Mouse (Mus musculus): ENCODE results near the gene Hoxa7. TPM values are rescaled to one million over a fixed set of nuclear protein-coding genes. Genes with fewer than 3 reads are reported as not detected.

Hoxa7 gene
- polyA plus RNA-seq, 1 experiment from 2014 or later: not detected

DNA sequence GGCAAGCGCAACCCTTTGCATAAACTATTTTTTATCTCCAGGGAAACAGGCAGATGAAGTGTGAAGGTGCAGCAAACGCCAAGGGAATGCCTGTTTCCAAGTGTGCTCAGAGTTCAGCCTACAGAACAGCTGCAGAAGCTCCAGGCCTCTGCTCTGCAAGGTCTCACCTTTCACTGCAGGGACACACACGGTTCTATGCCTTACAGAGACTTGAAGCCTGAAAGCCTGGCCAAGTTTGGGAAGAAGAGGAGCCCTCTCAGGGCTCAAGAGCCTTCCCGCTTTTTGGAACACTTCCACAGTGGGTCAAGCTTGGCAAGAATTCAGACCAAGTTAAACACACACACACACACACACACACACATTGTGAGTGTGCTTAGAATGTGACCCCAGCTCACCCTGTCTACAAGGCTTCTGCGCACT, 32.5 kb downstream of the Hoxa7 start:
- Histone ChIP-seq H3K36me3 (no peaks in the 10 kb centered on the region), H3K9me3 (no peaks in the 10 kb centered on the region), H3K4me1 (replicated peaks) (peaks cover 10% of the 10 kb centered on the region), H3K4me3 (replicated peaks) (no peak overlapping the region), H3K27ac (no peak overlapping the region), H3K4me2 (replicated peaks) (no peak overlapping the region), H3K9ac (replicated peaks) (no peak overlapping the region), H3K27me3 (peaks cover 100% of the 10 kb centered on the region)
- 7% methylated on average over 5 of the region's 5 CpGs for WGBS
- ATAC-seq: no peak

GRCm38 (mm10) chr6:52186500-52186899, 35.2 kb downstream of the Hoxa7 start:
- Histone ChIP-seq H3K4me3 (replicated peaks) (no peak overlapping the region), H3K27ac (no peak overlapping the region), H3K9me3 (no peaks in the 10 kb centered on the region), H3K36me3 (no peaks in the 10 kb centered on the region), H3K9ac (replicated peaks) (no peak overlapping the region), H3K4me2 (replicated peaks) (no peak overlapping the region), H3K27me3 (peaks cover 100% of the 10 kb centered on the region), H3K4me1 (replicated peaks) (peaks cover 7% of the 10 kb centered on the region)
- WGBS: 8% methylated on average over 1 of the region's 1 CpGs
- ATAC-seq: no peak

- Histone ChIP-seq H3K4me1 (replicated peaks) (peaks cover under 1% of the 10 kb centered on the region; the same call in 1 of the 2 replicates), H3K9ac (replicated peaks) (no peak overlapping the region), H3K27ac (no peak overlapping the region), H3K4me2 (replicated peaks) (no peak overlapping the region), H3K9me3 (no peaks in the 10 kb centered on the region), H3K36me3 (no peaks in the 10 kb centered on the region), H3K4me3 (replicated peaks) (no peak overlapping the region), H3K27me3 (peaks cover 100% of the 10 kb centered on the region)
- no peak for ATAC-seq
- 9% methylated on average over 3 of the region's 3 CpGs for WGBS
Measured at GRCm38 (mm10) chr6:52185834-52186233, 35.8 kb downstream of the Hoxa7 start.

- no peak for ATAC-seq
- under 1% methylated on average over 19 of the region's 19 CpGs for WGBS
- H3K4me3 ChIP-seq (replicated peaks): no peak overlapping the region
- no peak overlapping the region for H3K4me2 ChIP-seq (replicated peaks)
- no peaks in the 10 kb centered on the region for H3K9me3 ChIP-seq
- no peaks in the 10 kb centered on the region for H3K36me3 ChIP-seq
- peaks cover 100% of the 10 kb centered on the region for H3K27me3 ChIP-seq
- H3K4me1 ChIP-seq (replicated peaks): no peaks in the 10 kb centered on the region
- no peak overlapping the region for H3K9ac ChIP-seq (replicated peaks)
- no peak overlapping the region for H3K27ac ChIP-seq
Measured at GRCm38 (mm10) chr6:52185222-52185621, 36.4 kb downstream of the Hoxa7 start.

DNA sequence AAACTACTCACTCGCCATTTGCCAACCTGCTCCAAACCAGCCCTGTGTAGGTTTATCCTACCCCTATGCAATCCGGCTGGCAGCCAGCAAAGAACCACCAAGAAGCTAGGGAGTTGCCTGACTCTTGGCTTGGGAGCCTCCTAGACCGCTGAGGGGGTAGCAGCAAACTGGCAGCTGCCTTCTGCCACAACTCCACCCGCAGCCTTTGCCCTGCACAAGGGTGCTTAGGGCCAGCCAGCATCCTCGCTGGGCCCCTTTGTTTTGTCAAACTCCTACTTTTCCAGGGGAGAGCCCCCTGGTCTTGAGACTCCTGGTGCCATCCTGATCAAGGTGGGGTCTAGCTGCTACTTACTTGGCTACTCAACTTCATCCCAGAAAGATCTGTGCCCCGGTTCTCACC, 37.0 kb downstream of the Hoxa7 start:
- Histone ChIP-seq H3K36me3 (no peaks in the 10 kb centered on the region), H3K4me3 (replicated peaks) (no peak overlapping the region), H3K4me2 (replicated peaks) (no peak overlapping the region), H3K27me3 (peaks cover 100% of the 10 kb centered on the region), H3K9ac (replicated peaks) (no peak overlapping the region), H3K4me1 (replicated peaks) (no peaks in the 10 kb centered on the region), H3K27ac (no peak overlapping the region), H3K9me3 (no peaks in the 10 kb centered on the region)
- 1% methylated on average over 6 of the region's 6 CpGs for WGBS
- ATAC-seq: no peak

GRCm38 (mm10) chr6:52183311-52184080, 38.2 kb downstream of the Hoxa7 start:
- WGBS: 5% methylated on average over 10 of the region's 10 CpGs
- Histone ChIP-seq H3K27me3 (peaks cover 100% of the 10 kb centered on the region), H3K4me3 (replicated peaks) (no peak overlapping the region), H3K4me2 (replicated peaks) (no peak overlapping the region), H3K4me1 (replicated peaks) (no peaks in the 10 kb centered on the region), H3K9ac (replicated peaks) (no peak overlapping the region), H3K9me3 (no peaks in the 10 kb centered on the region), H3K36me3 (no peaks in the 10 kb centered on the region), H3K27ac (no peak overlapping the region)
- no peak for ATAC-seq

- Histone ChIP-seq H3K4me3 (replicated peaks) (no peak overlapping the region), H3K4me1 (replicated peaks) (no peaks in the 10 kb centered on the region)
- WGBS: 7% methylated on average over 1 of the region's 1 CpGs
Measured at GRCm38 (mm10) chr6:52182793-52183192, 38.9 kb downstream of the Hoxa7 start.

DNA sequence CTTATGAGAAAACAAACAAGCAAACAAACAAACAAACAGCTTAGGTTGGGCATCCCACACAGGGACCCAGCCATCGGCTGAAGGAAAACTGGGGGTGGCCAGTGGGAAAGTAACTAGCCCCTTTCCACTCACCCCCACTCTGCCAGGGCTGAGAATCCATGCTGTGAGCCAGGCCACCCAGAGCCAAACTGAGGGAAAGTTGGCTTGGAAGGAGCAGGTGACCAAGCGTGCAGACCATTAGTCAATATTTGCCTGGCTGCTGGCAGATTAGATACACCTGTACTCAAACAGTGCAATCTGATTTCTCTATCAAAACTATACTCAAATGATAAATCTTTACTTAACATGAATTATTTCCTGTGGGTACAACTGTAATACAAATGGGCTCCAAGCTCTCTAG, 39.6 kb downstream of the Hoxa7 start:
- Histone ChIP-seq H3K9ac (replicated peaks) (no peak overlapping the region), H3K4me2 (replicated peaks) (no peak overlapping the region)
- 9% methylated on average over 2 of the region's 2 CpGs for WGBS

More at GRCm38 (mm10) chr6:52182793-52183192, 38.9 kb downstream of the Hoxa7 start:
- no peak overlapping the region for H3K4me2 ChIP-seq (replicated peaks)
- no peak overlapping the region for H3K9ac ChIP-seq (replicated peaks)
- H3K36me3 ChIP-seq: no peaks in the 10 kb centered on the region
- no peak for ATAC-seq
- H3K27ac ChIP-seq: no peak overlapping the region
- no peaks in the 10 kb centered on the region for H3K9me3 ChIP-seq
- H3K27me3 ChIP-seq: peaks cover 100% of the 10 kb centered on the region

GRCm38 (mm10) chr6:52180726-52181125, 40.9 kb downstream of the Hoxa7 start:
- H3K27me3 ChIP-seq: peaks cover 100% of the 10 kb centered on the region
- no peaks in the 10 kb centered on the region for H3K4me1 ChIP-seq (replicated peaks)
- H3K27ac ChIP-seq: no peak overlapping the region
- 2% methylated on average over 3 of the region's 3 CpGs for WGBS
- H3K9me3 ChIP-seq: no peaks in the 10 kb centered on the region
- H3K9ac ChIP-seq (replicated peaks): no peak overlapping the region
- H3K4me2 ChIP-seq (replicated peaks): no peak overlapping the region
- no peak overlapping the region for H3K4me3 ChIP-seq (replicated peaks)
- H3K36me3 ChIP-seq: no peaks in the 10 kb centered on the region
- no peak for ATAC-seq

More for the DNA sequence above, 39.6 kb downstream of the Hoxa7 start:
- H3K27me3 ChIP-seq: peaks cover 100% of the 10 kb centered on the region
- H3K9me3 ChIP-seq: no peaks in the 10 kb centered on the region
- no peak overlapping the region for H3K4me3 ChIP-seq (replicated peaks)
- no peaks in the 10 kb centered on the region for H3K36me3 ChIP-seq
- no peak for ATAC-seq
- H3K27ac ChIP-seq: no peak overlapping the region
- no peaks in the 10 kb centered on the region for H3K4me1 ChIP-seq (replicated peaks)

- 3% methylated on average over 11 of the region's 11 CpGs for WGBS
- no peak overlapping the region for H3K4me2 ChIP-seq (replicated peaks)
- no peaks in the 10 kb centered on the region for H3K9me3 ChIP-seq
- no peaks in the 10 kb centered on the region for H3K4me1 ChIP-seq (replicated peaks)
- ATAC-seq: no peak
- H3K36me3 ChIP-seq: no peaks in the 10 kb centered on the region
- H3K27me3 ChIP-seq: peaks cover 100% of the 10 kb centered on the region
- H3K4me3 ChIP-seq (replicated peaks): no peak overlapping the region
- no peak overlapping the region for H3K27ac ChIP-seq
- no peak overlapping the region for H3K9ac ChIP-seq (replicated peaks)
Measured at GRCm38 (mm10) chr6:52180213-52180710, 41.4 kb downstream of the Hoxa7 start.

DNA sequence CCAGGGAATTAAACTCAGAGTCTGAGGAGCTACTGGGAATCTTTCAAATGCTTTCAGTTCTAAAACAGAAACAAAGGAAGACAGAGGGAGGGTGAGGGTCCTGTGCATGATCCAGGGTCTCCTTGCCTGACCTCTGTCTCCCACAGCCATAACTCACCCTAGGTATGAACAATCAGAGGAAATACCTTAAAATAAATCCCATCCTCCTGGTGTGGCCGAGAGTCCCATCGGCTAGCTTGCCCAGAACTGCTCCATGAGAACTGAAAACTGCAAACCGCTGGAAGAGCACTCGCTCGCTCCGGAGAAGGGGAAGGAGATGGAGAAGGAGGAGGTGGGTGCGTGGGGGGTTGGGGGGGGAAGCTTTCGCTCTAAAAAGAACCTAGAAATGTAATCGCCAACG, 42.0 kb downstream of the Hoxa7 start:
- Histone ChIP-seq H3K4me3 (replicated peaks) (no peak overlapping the region), H3K4me1 (replicated peaks) (no peaks in the 10 kb centered on the region), H3K27me3 (peaks cover 100% of the 10 kb centered on the region), H3K4me2 (replicated peaks) (no peak overlapping the region), H3K36me3 (no peaks in the 10 kb centered on the region), H3K27ac (no peak overlapping the region), H3K9ac (replicated peaks) (no peak overlapping the region), H3K9me3 (no peaks in the 10 kb centered on the region)
- no peak for ATAC-seq
- WGBS: 1% methylated on average over 10 of the region's 10 CpGs

DNA sequence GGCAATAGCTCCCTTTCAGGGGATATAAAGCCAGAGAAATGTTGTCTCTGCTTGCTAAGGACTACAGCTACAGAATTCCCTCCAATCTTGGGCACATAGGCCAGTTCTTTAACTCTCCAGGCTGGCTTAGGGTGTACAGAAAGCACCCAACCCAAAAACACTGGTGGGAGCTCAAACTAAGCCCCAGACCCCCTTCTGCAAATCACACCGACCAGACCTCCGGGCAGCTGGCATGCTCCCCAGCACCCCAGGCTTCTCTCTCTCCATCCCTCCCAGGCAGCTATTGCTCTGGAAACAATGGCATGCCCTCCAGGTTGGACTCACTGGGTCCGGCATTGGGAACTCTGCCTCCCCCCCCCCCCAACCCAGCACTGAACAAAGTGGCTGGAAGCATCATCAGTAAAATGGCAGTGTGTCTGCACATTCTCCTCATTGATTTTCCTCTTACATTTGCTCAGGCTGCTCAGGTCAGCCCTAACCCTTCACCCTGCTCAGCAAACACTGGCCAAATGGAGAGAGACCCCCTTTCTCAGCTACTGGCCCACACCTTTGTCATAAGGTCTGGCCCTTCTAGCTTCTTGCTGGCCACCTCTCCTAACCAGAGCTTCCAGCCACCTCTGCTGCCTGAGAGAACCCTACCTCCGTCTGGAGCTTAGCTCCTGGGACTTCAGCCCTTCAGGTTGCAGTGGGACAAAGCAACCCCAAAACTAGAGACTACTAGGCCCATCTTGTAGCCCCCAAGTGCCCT, 42.6 kb downstream of the Hoxa7 start:
- Histone ChIP-seq H3K9ac (replicated peaks) (no peak overlapping the region), H3K4me1 (replicated peaks) (no peaks in the 10 kb centered on the region), H3K27me3 (peaks cover 99% of the 10 kb centered on the region), H3K27ac (no peak overlapping the region), H3K4me3 (replicated peaks) (no peak overlapping the region), H3K4me2 (replicated peaks) (no peak overlapping the region), H3K36me3 (no peaks in the 10 kb centered on the region), H3K9me3 (no peaks in the 10 kb centered on the region)
- WGBS: 2% methylated on average over 4 of the region's 4 CpGs
- no peak for ATAC-seq

Data from midbrain, embryonic 13.5 days (tissue).